Mouse (Mus musculus): ENCODE measurements around the gene Arfgap3.

DNA sequence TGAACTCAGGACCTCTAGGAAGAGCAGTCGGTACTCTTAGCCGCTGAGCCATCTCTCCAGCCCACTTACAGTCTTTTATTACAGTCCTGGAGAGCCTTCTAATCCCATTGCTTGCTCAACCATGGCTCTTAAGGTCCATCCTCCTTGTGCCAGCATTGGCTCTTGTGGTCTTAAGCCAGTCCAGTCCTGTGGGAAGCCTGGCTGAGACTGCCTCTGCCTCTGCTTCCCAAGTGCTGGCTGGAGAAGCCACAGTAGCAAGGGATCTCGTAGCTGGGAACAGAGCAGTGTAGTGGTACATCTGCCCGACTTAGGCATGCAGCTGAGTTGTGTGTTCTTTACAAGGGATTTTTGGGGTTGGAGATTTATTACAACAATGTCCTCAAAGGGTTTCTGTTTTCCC lies 32.4 kb upstream of the Arfgap3 start:
- TF ChIP-seq POLR2A (IDR thresholded peaks at IDR 0.05; ENCODE audit: control insufficient read depth, low read depth, low read length) (no peak), CTCF (IDR thresholded peaks at IDR 0.05; ENCODE audit: control insufficient read depth, insufficient read depth, insufficient replicate concordance, low read depth, low read length) (no peak)
